Mouse (Mus musculus) hindbrain, embryonic 10.5 days (tissue): ENCODE data around the gene Apom. TPM values are rescaled to one million over a fixed set of nuclear protein-coding genes. Genes with fewer than 3 reads are reported as not detected.

Source experiments
- DNase-seq: peaks from one replicate; pipeline ENCODE4 v3.0.0-alpha.2; 2017; ENCODE audit warnings: low spot score
- H3K27ac ChIP-seq: fragments of 300-500 bp; sonication (generic); 2 replicates; pipeline ENCODE4 v1.5.1; 2016; ENCODE audit warnings: mild to moderate bottlenecking, moderate library complexity
- H3K27me3 ChIP-seq: fragments of 300-500 bp; sonication (generic); 2 replicates; pipeline ENCODE4 v1.6.1; 2016; ENCODE audit warnings: mild to moderate bottlenecking; ENCODE audit not compliant: poor library complexity, insufficient read depth, severe bottlenecking
- H3K36me3 ChIP-seq: fragments of 300-500 bp; sonication (generic); 2 replicates; pipeline ENCODE4 v1.6.1; 2016; ENCODE audit warnings: mild to moderate bottlenecking, moderate library complexity
- H3K4me1 ChIP-seq: fragments of 300-500 bp; sonication (generic); replicated peaks from 2 replicates; pipeline ENCODE4 v1.6.1; 2016; ENCODE audit warnings: mild to moderate bottlenecking
- H3K4me3 ChIP-seq: fragments of 300-500 bp; sonication (generic); 2 replicates; pipeline ENCODE4 v1.5.1; 2016; ENCODE audit warnings: mild to moderate bottlenecking, moderate library complexity
- H3K9me3 ChIP-seq: fragments of 300-500 bp; sonication (generic); 2 replicates; pipeline ENCODE4 v1.6.1; 2016; ENCODE audit warnings: mild to moderate bottlenecking, moderate library complexity
- WGBS: fragments of 180-500 bp; shearing (Covaris S2); methylation state at CpG from one replicate; pipeline ENCODE4 v1.1.7; 2016; 5-methylcytosine and 5-hydroxymethylcytosine counted together
- polyA plus RNA-seq: library from polyadenylated mRNA; unstranded; fragments of >200 nt; fragmentation: Nextera tagmentation; extraction: Ambion mirVana; gene quantifications from 2 replicates; pipeline ENCODE4 v1.2.1, GENCODE M21; 2016

The Apom gene
- polyA plus RNA-seq, 1 experiment from 2014 or later, result 0.16 TPM

- H3K27me3 ChIP-seq, result peaks cover 11% of the 10 kb centered on the region
- H3K4me1 ChIP-seq, result peaks cover 21% of the 10 kb centered on the region
- no peak for DNase-seq
- WGBS, result 87% methylated on average over 16 of the region's 16 CpGs
- H3K4me3 ChIP-seq, result no peak overlapping the region; the same call in 1 of the 2 replicates
- H3K27ac ChIP-seq, result no peak overlapping the region
- H3K36me3 ChIP-seq, result no peaks in the 10 kb centered on the region
- H3K9me3 ChIP-seq, result no peaks in the 10 kb centered on the region
These were observed 48.8 kb downstream of the Apom start for GRCm38 (mm10) chr17:35082841-35083576.

- 77% methylated on average over 4 of the region's 4 CpGs for WGBS
These were observed 51.1 kb downstream of the Apom start for GRCm38 (mm10) chr17:35080710-35081109.

GRCm38 (mm10) chr17:35080248-35080647 lies 51.6 kb downstream of the Apom start:
- no peaks in the 10 kb centered on the region for H3K9me3 ChIP-seq
- WGBS, result 71% methylated on average over 6 of the region's 6 CpGs
- DNase-seq, result no peak
- H3K4me3 ChIP-seq, result no peak overlapping the region
- peaks cover 41% of the 10 kb centered on the region for H3K4me1 ChIP-seq
- H3K27me3 ChIP-seq, result peaks cover 11% of the 10 kb centered on the region
- H3K27ac ChIP-seq, result no peak overlapping the region
- no peaks in the 10 kb centered on the region for H3K36me3 ChIP-seq

More at GRCm38 (mm10) chr17:35080710-35081109, 51.1 kb downstream of the Apom start:
- Histone ChIP-seq H3K27ac (no peak overlapping the region), H3K27me3 (peaks cover 11% of the 10 kb centered on the region), H3K4me1 (peaks cover 41% of the 10 kb centered on the region), H3K4me3 (no peak overlapping the region), H3K36me3 (no peaks in the 10 kb centered on the region), H3K9me3 (no peaks in the 10 kb centered on the region)
- DNase-seq, result no peak

GRCm38 (mm10) chr17:35079778-35080177 lies 52.1 kb downstream of the Apom start:
- H3K4me1 ChIP-seq, result peaks cover 41% of the 10 kb centered on the region
- peaks cover 11% of the 10 kb centered on the region for H3K27me3 ChIP-seq
- H3K4me3 ChIP-seq, result no peak overlapping the region
- no peak for DNase-seq
- no peaks in the 10 kb centered on the region for H3K9me3 ChIP-seq
- H3K36me3 ChIP-seq, result no peaks in the 10 kb centered on the region
- WGBS, result 71% methylated on average over 9 of the region's 9 CpGs
- no peak overlapping the region for H3K27ac ChIP-seq

Other genes with a start within 250 kb of the Apom start
- 0.58 and 1.0 TPM in 2 replicates for gene C2, start 233.8 kb downstream of the Apom start, polyA plus RNA-seq
- 98.2 and 100 TPM in 2 replicates for gene Ehmt2, start 233.6 kb downstream of the Apom start, polyA plus RNA-seq
- gene Slc44a4, start 217.6 kb downstream of the Apom start, polyA plus RNA-seq, result 0.41 TPM in 1 of 2 replicates, not detected in the other
- 16.2 and 20.7 TPM in 2 replicates for gene Neu1, start 200.8 kb downstream of the Apom start, polyA plus RNA-seq
- gene Hspa1b, start 172.8 kb downstream of the Apom start, polyA plus RNA-seq, result 0.09 and 0.20 TPM in 2 replicates
- 0.42 TPM in 1 of 2 replicates, not detected in the other for gene Gm20481, start 162.1 kb downstream of the Apom start, polyA plus RNA-seq
- gene Hspa1a, start 159.9 kb downstream of the Apom start, polyA plus RNA-seq, result 0.90 and 1.7 TPM in 2 replicates
- 0.76 and 0.78 TPM in 2 replicates for gene Hspa1l, start 159.3 kb downstream of the Apom start, polyA plus RNA-seq
- 278 and 314 TPM in 2 replicates for gene Lsm2, start 150.2 kb downstream of the Apom start, polyA plus RNA-seq
- gene Vars, start 131.1 kb downstream of the Apom start, polyA plus RNA-seq, result 176 and 199 TPM in 2 replicates
- gene Vwa7, start 115.5 kb downstream of the Apom start, polyA plus RNA-seq, result 0.10 and 0.24 TPM in 2 replicates
- 5.2 and 5.6 TPM in 2 replicates for gene Sapcd1, start 104.0 kb downstream of the Apom start, polyA plus RNA-seq
- gene Msh5, start 85.3 kb downstream of the Apom start, polyA plus RNA-seq, result 3.9 and 6.4 TPM in 2 replicates
- 232 and 239 TPM in 2 replicates for gene Clic1, start 82.1 kb downstream of the Apom start, polyA plus RNA-seq
- gene Ddah2, start 73.0 kb downstream of the Apom start, polyA plus RNA-seq, result 536 and 664 TPM in 2 replicates
- 0.20 and 0.27 TPM in 2 replicates for gene Ly6g6c, start 66.7 kb downstream of the Apom start, polyA plus RNA-seq
- 0.76 and 1.1 TPM in 2 replicates for gene Mpig6b, start 65.9 kb downstream of the Apom start, polyA plus RNA-seq
- 0.76 and 0.97 TPM in 2 replicates for gene Ly6g6e, start 55.1 kb downstream of the Apom start, polyA plus RNA-seq
- 2.1 and 2.4 TPM in 2 replicates for gene Ly6g6d, start 54.0 kb downstream of the Apom start, polyA plus RNA-seq
- gene Ly6g6f, start 46.4 kb downstream of the Apom start, polyA plus RNA-seq, result 0.67 and 0.80 TPM in 2 replicates
- 58.2 and 67.1 TPM in 2 replicates for gene Abhd16a, start 42.8 kb downstream of the Apom start, polyA plus RNA-seq
- gene Ly6g5c, start 23.8 kb downstream of the Apom start, polyA plus RNA-seq, result not detected in 2 replicates
- gene Ly6g5b, start 16.6 kb downstream of the Apom start, polyA plus RNA-seq, result 0.90 and 1.7 TPM in 2 replicates
- gene Gpank1, start 10.6 kb downstream of the Apom start, polyA plus RNA-seq, result 33.1 and 33.5 TPM in 2 replicates
- gene Csnk2b, start 10.0 kb downstream of the Apom start, polyA plus RNA-seq, result 303 and 328 TPM in 2 replicates
- 10.0 and 10.2 TPM in 2 replicates for gene D17H6S53E, start 5.7 kb downstream of the Apom start, polyA plus RNA-seq
- gene Bag6, start 3.1 kb upstream of the Apom start, polyA plus RNA-seq, result 70.3 and 77.6 TPM in 2 replicates
- 193 and 221 TPM in 2 replicates for gene Prrc2a, start 32.8 kb upstream of the Apom start, polyA plus RNA-seq
- 4.2 and 6.5 TPM in 2 replicates for gene Aif1, start 44.0 kb upstream of the Apom start, polyA plus RNA-seq
- 4.8 and 11.9 TPM in 2 replicates for gene Lst1, start 56.4 kb upstream of the Apom start, polyA plus RNA-seq
- gene Ltb, start 62.4 kb upstream of the Apom start, polyA plus RNA-seq, result 0.17 and 0.19 TPM in 2 replicates
- not detected in 2 replicates for gene Tnf, start 70.0 kb upstream of the Apom start, polyA plus RNA-seq
- gene Lta, start 73.3 kb upstream of the Apom start, polyA plus RNA-seq, result not detected in 2 replicates
- 0.42 and 0.46 TPM in 2 replicates for gene Gm16181, start 88.8 kb upstream of the Apom start, polyA plus RNA-seq
- gene Atp6v1g2, start 101.6 kb upstream of the Apom start, polyA plus RNA-seq, result 7.6 and 12.9 TPM in 2 replicates
- 10.2 and 11.6 TPM in 2 replicates for gene Nfkbil1, start 103.7 kb upstream of the Apom start, polyA plus RNA-seq
- gene Ddx39b, start 109.7 kb upstream of the Apom start, polyA plus RNA-seq, result 661 and 692 TPM in 2 replicates
- 54.3 and 60.1 TPM in 2 replicates for gene H2-D1, start 130.7 kb upstream of the Apom start, polyA plus RNA-seq
- gene H2-Q1, start 188.4 kb upstream of the Apom start, polyA plus RNA-seq, result not detected in 2 replicates
- gene H2-Q2, start 210.2 kb upstream of the Apom start, polyA plus RNA-seq, result 0.73 and 0.76 TPM in 2 replicates
- 2.2 and 2.9 TPM in 2 replicates for gene H2-Q4, start 247.6 kb upstream of the Apom start, polyA plus RNA-seq